Mouse (Mus musculus) frontal cortex, adult (tissue): ENCODE measurements around the gene Cfap58.

Experiments
- ATAC-seq: cut with Nextera tagmentation; 2 replicates; pipeline ENCODE4 v1.9.2; 2017; ENCODE audit warnings: mild to moderate bottlenecking, moderate library complexity, mixed read lengths; ENCODE audit not compliant: low TSS enrichment

The Cfap58 gene

DNA sequence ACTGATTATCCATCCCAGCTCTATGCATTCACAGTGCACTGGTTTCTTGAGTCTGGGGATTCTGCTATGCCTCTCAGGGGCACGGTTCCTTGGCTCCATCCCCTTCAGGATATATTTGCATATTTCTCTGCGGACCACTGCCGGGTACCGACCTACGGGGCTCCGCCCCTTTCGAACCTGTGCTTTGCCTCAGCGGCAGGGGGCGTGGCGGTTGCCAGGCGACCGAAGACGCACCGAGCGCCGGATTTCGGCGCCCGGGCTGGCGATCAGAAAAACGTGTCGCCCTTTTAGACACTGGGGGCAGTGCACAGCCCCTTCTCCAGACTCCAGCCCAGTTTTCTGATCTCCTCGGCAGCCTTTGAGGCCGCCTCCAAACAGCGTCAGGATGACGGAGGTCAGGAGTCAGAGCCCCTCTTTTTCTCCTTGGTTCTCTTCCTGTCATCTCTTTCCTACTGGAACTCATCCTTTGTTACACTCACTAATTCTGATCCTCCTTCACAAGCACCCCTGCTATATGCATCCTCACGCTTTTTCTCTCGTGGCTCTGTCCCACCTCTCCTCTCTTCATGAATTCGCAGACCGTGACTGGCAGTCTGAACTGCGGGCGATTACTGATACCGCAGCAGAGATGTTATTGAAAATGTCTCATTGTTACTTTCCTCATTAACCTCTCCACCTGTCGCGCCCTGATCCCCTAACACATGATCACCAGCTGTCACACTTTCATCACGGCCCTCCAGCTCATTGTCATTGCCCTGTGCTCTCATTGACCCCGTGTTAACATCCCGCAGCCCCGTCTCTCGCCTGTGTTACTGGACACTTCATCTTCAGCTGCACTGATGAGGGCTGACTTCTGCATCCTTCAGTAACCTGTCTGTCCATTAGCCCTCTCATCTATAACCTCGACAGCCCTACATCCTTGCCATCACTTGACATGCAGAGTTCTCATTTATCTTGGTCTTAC is at the start of gene Cfap58:
TSS of gene Cfap58 (plus strand) at position 233 of the 964 bp plus-strand sequence.
- ATAC-seq: peak; percentile 39

DNA sequence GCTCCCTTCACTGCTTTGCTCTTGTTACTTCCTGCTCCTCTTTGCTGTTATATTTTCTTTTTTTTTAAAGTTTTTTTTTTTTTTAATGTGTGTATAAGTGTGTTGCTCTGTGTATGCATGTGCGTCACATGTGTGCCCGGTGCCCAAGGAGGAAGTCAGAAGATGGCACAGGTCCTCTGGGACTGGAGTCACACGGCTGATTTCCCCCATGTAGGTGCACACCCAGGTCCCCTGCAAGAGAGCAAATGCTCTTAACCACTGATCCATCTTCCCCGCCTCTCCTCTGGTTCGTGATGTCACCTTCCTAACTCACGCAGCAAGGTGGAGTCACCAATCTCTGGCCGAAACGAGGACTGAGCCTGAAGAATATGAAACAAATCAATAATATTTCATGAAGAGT is 49.4 kb upstream of the Cfap58 start:
- ATAC-seq: no peak

DNA sequence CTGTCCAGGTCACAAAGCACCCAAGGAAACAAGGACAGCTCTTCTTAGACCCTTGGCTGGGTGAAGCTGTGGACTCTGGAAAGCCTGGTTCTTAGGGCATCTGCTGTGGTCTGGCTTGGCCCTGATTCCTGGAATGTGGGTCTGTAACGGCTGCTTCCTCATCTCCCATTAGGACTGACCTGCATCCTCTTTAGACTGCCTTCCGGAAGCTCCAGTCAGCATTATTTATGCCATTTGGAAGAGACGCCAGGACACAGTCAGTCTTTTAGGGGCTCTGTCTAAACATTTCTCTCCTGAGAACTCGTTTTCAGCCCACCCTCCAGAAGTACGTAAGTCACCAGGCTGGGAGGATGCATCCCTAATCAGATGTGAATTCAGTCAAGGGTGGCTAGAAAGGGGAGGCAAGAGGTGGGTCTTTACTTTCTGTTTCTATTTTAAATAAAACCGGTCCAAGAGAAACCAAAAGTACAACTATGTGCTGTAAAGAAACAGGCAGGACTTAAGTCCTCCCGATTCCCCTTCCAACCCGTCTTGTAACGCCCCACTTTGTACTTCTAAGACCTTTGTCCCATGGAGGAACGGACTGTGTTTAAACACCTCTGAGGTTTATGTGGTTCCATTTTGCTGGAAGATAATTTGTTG is 46.9 kb upstream of the Cfap58 start:
- ATAC-seq: no peak

DNA sequence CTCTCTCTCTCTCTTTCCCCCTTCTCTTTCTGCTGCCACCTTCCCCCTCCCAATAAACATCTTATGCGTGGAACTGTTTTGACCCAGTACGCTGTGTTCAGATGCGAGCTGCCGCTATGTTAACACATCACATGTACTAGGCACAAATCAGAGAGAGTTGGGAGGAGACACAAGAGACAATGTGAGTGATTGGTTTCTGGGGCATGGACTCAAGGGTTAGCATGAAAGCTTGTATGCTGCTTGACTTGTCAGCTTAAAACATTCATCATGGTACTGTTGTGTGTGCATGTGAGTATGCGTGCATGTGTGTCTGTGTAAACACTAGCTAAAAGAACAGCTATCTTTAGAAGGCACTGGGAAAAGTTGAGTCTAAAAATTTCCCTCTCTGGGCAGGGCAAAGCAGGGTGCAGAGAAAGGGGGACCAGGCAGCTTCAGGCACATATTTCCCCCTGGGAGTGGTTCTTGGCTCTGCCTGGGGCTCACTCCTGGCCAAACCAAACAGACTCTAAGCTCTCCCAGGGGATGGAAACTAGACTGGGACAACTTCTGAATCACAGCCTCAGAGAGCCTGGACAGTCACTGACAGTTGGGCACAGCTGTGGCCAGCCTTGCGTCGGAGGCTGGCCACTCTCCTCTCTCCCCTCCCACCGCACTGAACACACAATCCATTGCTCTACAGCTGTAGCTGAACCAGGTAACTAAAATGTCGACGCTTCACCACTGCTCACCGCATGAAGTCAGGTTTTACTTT is 45.7 kb upstream of the Cfap58 start:
- ATAC-seq: no peak

- ATAC-seq: no peak
Measured at GRCm38 (mm10) chr19:47893092-47893491, 44.4 kb upstream of the Cfap58 start.

- no peak for ATAC-seq
Measured at GRCm38 (mm10) chr19:47898472-47899079, 38.9 kb upstream of the Cfap58 start.

GRCm38 (mm10) chr19:47900012-47900411 is 37.5 kb upstream of the Cfap58 start:
- ATAC-seq: no peak

DNA sequence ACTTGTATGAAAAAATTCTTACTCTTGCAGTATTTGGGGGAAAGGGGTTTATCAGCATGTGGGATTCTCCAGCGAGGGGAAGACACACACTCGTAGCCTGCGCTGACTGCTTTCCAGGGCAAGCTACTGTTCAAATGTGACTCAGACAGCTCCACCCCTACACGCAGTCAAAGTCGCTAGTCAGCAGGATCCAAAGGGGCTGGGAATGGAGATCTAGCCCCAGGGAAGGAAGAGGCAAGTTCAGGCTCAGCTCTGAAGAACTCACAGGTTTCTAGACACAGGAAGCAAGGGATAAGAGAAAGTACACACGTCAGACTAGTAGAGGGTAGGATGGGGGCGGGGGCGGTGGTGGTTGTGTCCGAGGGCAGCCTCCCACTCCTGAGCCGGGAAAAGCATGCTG is 36.9 kb upstream of the Cfap58 start:
- ATAC-seq: no peak

- ATAC-seq: no peak
Measured at GRCm38 (mm10) chr19:47902316-47903201, 34.9 kb upstream of the Cfap58 start.

DNA sequence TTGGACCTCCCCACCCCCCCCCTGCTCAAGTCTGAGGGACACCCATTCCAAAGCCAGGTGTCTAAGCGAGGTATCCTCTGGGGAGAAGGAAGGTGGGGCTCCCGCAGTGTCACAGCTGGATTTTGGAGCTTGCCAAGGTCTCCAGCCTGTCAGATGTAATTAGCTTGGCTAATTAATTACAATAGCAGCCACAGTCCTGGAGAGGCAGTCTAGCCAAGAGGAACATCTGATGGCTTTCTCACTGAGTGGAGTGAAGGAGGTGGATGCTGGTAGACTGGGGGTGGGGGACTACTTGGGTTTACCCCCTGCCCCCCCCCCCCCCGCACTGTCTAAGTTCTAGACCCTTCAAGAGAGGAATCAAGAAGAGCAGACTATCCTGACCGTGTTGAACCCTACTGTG is 33.8 kb upstream of the Cfap58 start:
- no peak for ATAC-seq

GRCm38 (mm10) chr19:47905081-47905480 is 32.4 kb upstream of the Cfap58 start:
- ATAC-seq: no peak

GRCm38 (mm10) chr19:47905603-47906002 is 31.9 kb upstream of the Cfap58 start:
- ATAC-seq: no peak

GRCm38 (mm10) chr19:47907596-47907995 is 29.9 kb upstream of the Cfap58 start:
- ATAC-seq: no peak

- ATAC-seq: no peak
Measured at GRCm38 (mm10) chr19:47908961-47909371, 28.5 kb upstream of the Cfap58 start.

GRCm38 (mm10) chr19:47909387-47910116 is 27.9 kb upstream of the Cfap58 start:
- peak; percentile 27; the same call in 1 of the 2 replicates for ATAC-seq

GRCm38 (mm10) chr19:47910117-47910618 is 27.3 kb upstream of the Cfap58 start:
- no peak for ATAC-seq

- no peak for ATAC-seq
Measured at GRCm38 (mm10) chr19:47910751-47911150, 26.7 kb upstream of the Cfap58 start.

DNA sequence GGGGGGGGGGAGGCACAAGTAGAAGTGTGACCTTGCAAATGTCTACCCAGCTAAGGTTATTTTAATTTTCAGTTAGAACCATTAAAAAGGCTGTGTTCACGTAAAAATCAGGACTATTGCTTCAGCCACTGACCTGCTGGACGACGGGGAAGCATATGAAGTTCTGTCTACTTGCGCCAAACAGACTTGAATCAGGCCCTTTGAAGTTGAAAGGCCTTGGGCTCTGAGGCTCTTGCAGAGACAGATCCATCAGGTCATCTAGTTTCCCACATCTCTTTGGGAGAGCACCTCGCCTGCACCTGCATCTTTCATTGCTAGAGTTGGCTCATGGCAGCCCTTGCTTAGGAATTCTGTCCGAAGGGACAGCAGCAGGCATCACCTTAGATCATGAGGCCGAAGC is 24.1 kb upstream of the Cfap58 start:
- ATAC-seq: no peak

GRCm38 (mm10) chr19:47914191-47914590 is 23.3 kb upstream of the Cfap58 start:
- ATAC-seq: no peak

GRCm38 (mm10) chr19:47915251-47915650 is 22.2 kb upstream of the Cfap58 start:
- no peak for ATAC-seq
